Mouse (Mus musculus) heart, embryonic 10.5 days (tissue): ENCODE measurements around the gene Slc25a44. TPM values are rescaled to one million over a fixed set of nuclear protein-coding genes. Genes with fewer than 3 reads are reported as not detected.
A peak's percentile ranks its signal among the peaks of the same experiment; 100 is the strongest.

Experiments
- DNase-seq: peaks from one replicate; pipeline ENCODE4 v3.0.0-alpha.2; 2017; ENCODE audit warnings: low spot score
- H3K27ac ChIP-seq: fragments of 300-500 bp; sonication (generic); 2 replicates; pipeline ENCODE4 v1.5.1; 2016; ENCODE audit warnings: mild to moderate bottlenecking
- H3K27me3 ChIP-seq: fragments of 300-500 bp; sonication (generic); 2 replicates; pipeline ENCODE4 v1.6.1; 2016; ENCODE audit warnings: mild to moderate bottlenecking; ENCODE audit not compliant: poor library complexity, insufficient read depth, severe bottlenecking
- H3K36me3 ChIP-seq: fragments of 300-500 bp; sonication (generic); 2 replicates; pipeline ENCODE4 v1.6.1; 2016; ENCODE audit warnings: mild to moderate bottlenecking, moderate library complexity
- H3K4me1 ChIP-seq: fragments of 300-500 bp; sonication (generic); 2 replicates; pipeline ENCODE4 v1.6.1; 2016; ENCODE audit warnings: mild to moderate bottlenecking
- H3K4me3 ChIP-seq: fragments of 300-500 bp; sonication (generic); 2 replicates; pipeline ENCODE4 v1.5.1; 2016; ENCODE audit warnings: mild to moderate bottlenecking, moderate library complexity
- H3K9me3 ChIP-seq: fragments of 300-500 bp; sonication (generic); 2 replicates; pipeline ENCODE4 v1.6.1; 2016; ENCODE audit warnings: mild to moderate bottlenecking, moderate library complexity
- WGBS: fragments of 180-500 bp; shearing (Covaris S2); methylation state at CpG from one replicate; pipeline ENCODE4 v1.1.7; 2016; 5-methylcytosine and 5-hydroxymethylcytosine counted together
- polyA plus RNA-seq: library from polyadenylated mRNA; unstranded; fragments of >200 nt; fragmentation: Nextera tagmentation; extraction: Ambion mirVana; gene quantifications from 2 replicates; pipeline ENCODE4 v1.2.1, GENCODE M21; 2016

Slc25a44 gene
- polyA plus RNA-seq = 16.8 and 17.5 TPM in 2 replicates

DNA sequence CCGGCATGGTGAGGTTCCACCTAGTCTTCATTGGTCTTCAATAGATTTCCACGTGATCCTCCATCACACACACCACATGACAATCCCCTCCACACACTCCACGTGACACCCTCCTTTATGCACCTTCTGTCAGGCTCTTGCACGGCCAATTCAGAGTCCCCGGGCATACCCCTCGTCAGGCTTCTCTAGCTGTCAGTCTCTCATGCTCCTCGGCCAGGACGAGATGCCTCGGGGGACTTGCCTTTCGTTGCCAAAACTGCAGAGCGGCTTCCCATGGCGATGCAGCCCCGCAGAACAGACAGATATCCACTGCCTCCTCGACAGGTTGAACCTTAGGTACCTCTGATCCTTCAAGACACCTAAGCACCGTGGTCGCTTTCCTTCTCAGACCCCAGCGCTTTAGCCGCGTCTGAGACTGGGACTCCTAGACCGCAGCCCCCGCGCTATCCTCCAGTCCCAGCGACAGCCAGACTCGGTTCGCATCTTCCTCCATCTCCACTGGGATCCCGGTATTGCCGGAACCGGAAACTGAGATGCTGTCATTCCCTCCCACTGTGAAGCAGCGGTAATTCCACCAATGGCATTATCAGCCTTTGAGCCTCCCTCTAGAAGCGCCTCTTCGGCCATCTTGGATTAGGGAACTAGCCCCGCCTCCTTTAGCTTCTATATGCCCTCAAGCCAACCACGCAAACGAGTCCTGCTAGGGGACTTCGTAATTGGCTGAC lies at the start of gene Slc25a44:
Gene Slc25a44 (minus strand): TSS at position 535 of the 725 bp plus-strand sequence.
- WGBS = 2% methylated on average over 35 of the region's 35 CpGs
- Histone ChIP-seq H3K4me3 (peak within 1 kb of the TSS; percentile 91), H3K27ac (peak within 1 kb of the TSS; percentile 81), H3K4me1 (peaks cover 23% of the 10 kb centered on the region), H3K9me3 (no peaks in the 10 kb centered on the region), H3K27me3 (no peaks in the 10 kb centered on the region), H3K36me3 (peaks cover 19% of the 10 kb centered on the region)
- DNase-seq = peak; percentile 99

DNA sequence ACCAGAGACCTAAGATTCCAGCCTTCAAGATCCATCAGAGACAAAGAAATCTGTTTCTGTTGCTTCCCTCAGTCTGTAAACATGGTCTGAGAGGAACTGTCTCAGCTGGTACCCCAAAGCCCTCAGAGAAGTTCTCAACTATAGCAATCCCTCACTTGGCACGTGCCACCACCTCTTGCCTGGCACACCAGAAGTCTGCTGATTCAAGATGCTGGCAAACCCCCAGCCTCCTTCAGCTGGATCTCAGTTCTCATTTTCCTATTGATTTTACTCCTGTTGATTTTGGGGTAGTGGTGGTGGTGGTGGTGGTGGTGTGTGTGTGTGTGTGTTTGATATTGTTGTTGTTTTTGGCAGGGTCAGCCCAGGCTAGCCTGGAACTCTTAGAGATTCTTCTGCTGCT lies 48.6 kb upstream of the Slc25a44 start:
- H3K9me3 ChIP-seq = no peaks in the 10 kb centered on the region
- no peak overlapping the region for H3K4me3 ChIP-seq
- H3K4me1 ChIP-seq = 0 out of 2 replicates have a peak, but pooled peaks cover 5% of the 10 kb centered on the region
- WGBS = 88% methylated on average over 1 of the region's 1 CpGs
- H3K27ac ChIP-seq = no peak overlapping the region
- no peaks in the 10 kb centered on the region for H3K36me3 ChIP-seq
- no peak for DNase-seq
- H3K27me3 ChIP-seq = no peaks in the 10 kb centered on the region

DNA sequence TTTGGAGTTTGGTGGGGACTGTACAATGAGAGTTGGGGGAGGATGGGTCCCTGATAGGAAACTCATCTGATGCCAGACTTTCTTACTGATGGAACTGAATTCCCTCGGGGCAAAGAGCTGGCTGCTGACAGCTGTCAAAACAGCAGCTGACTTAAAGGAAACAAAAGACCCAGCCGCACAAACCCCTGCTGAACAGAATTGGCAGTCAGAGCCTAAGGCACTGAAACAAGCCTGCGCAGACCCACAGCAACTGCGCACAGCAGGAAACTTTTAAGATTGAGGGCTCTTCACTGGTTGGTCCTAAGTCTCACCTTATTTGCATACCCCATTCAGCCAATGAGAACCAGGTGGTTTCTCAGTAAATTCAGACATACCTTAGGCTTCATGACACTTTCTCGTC lies 48.1 kb upstream of the Slc25a44 start:
- H3K27ac ChIP-seq = no peak overlapping the region

DNA sequence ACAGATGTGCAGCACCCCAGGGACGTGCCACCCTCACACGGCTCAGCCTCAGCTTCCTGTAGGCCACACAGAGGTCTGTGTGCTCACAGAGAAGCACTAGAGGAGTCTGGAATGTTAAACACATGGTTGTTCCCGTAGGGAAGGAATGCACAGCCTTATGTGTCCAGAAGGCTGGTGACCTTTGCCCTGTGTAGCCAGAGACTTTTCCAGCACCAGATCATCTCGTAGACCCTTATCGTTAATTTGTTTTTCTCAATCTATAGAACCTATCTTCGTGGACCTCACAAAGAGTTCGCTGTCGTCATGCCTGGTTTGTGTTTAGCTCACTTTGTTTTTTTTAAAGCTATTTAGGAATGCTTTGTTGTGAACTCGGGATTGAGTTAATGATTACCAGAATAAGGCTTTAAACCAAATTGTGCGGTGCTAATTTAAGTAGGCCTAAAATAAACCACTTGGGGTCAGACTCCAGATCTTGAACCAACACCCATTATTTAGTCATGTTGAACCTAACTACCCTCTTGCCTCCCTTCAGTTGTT lies 46.1 kb upstream of the Slc25a44 start:
- Histone ChIP-seq H3K27me3 (0 out of 2 replicates have a peak, but pooled peaks cover 9% of the 10 kb centered on the region), H3K9me3 (no peaks in the 10 kb centered on the region), H3K4me3 (no peak overlapping the region), H3K27ac (0 out of 2 replicates have a peak overlapping the region, but pooled peaks have one; percentile 36), H3K4me1 (0 out of 2 replicates have a peak, but pooled peaks cover 4% of the 10 kb centered on the region), H3K36me3 (no peaks in the 10 kb centered on the region)
- 59% methylated on average over 10 of the region's 10 CpGs for WGBS
- DNase-seq = no peak

More for the DNA sequence above, 48.1 kb upstream of the Slc25a44 start:
- Histone ChIP-seq H3K36me3 (no peaks in the 10 kb centered on the region), H3K4me3 (no peak overlapping the region), H3K9me3 (no peaks in the 10 kb centered on the region), H3K27me3 (0 out of 2 replicates have a peak, but pooled peaks cover 4% of the 10 kb centered on the region), H3K4me1 (0 out of 2 replicates have a peak, but pooled peaks cover 5% of the 10 kb centered on the region)
- 38% methylated on average over 5 of the region's 5 CpGs for WGBS
- no peak for DNase-seq

DNA sequence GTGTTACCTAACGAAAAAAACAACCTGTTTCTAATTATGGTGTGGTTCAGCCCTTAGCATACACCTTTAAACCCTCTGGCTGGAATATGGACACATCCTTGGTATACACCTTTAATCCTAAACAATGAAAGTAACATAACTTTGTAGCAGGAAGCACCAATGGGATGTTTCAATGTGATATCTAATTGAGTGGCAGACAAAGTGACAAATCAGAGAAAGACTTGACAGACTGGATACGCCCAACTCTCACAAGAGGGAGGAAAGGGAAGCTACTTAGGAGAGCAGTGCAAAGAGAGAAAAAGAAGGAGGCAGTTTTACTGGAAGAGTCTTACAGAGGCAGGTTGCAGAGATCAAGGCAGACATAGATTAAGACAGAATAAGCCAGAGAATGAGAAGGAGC lies 44.5 kb upstream of the Slc25a44 start:
- Histone ChIP-seq H3K4me3 (no peak overlapping the region), H3K9me3 (no peaks in the 10 kb centered on the region), H3K27ac (no peak overlapping the region), H3K36me3 (no peaks in the 10 kb centered on the region), H3K4me1 (0 out of 2 replicates have a peak, but pooled peaks cover 4% of the 10 kb centered on the region), H3K27me3 (0 out of 2 replicates have a peak, but pooled peaks cover 9% of the 10 kb centered on the region)
- WGBS = 78% methylated on average over 2 of the region's 2 CpGs
- DNase-seq = no peak

DNA sequence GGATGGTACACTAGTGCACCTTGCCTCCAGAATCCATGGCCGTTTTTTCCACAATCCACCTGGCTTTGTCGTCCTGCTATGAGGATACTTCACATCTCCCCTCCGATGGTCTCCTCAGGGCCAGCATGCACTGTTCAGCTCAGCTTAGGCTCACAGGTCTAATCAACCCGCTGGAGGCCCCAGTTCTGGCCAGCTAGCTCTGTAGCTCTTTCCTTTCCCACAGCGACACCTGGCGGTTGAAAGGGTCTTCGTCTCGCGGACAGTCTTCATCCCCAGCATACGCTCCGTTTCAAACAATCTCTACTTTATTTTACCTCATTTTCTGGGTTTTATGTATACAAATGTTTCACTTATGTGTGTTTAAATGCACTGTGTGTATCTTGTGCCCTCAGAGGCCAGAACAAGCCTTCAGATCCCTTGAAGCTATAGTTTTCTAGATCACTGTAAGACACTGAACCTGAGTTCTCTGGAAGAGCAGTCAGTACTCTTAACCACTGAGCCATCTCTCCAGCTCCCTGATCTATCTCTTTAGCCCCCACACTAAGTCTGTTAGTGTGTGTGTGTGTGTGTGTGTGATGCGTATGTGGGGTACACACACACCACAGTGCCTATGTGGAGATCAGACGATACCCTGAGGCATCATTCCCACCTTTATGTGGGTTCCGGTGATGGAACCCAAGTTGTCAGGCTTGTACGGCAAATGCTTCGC lies 42.3 kb upstream of the Slc25a44 start:
- Histone ChIP-seq H3K27me3 (peaks cover 9% of the 10 kb centered on the region; the same call in 1 of the 2 replicates), H3K36me3 (no peaks in the 10 kb centered on the region), H3K27ac (no peak overlapping the region), H3K4me1 (0 out of 2 replicates have a peak, but pooled peaks cover 4% of the 10 kb centered on the region), H3K4me3 (no peak overlapping the region), H3K9me3 (no peaks in the 10 kb centered on the region)
- 28% methylated on average over 16 of the region's 16 CpGs for WGBS
- DNase-seq = peak; percentile 94

DNA sequence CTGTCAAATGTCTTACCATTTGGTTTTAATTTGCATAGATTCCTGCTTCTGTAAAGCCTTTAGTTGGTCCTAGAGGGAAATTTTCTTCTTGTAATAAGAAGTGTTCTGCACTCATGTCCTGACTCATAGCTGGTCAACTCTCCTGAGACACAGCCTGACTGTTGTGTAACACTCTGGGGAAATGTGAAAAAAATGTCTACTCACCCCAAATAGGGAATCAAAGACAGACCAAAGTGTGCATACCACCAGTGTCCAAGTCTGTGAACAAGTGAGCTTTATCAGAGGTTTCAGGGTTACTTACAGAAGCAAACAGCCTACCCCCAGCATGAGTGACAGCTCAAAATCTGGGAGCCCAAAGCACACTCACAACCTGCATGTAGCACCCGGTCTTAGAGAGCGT lies 40.2 kb upstream of the Slc25a44 start:
- no peaks in the 10 kb centered on the region for H3K36me3 ChIP-seq
- H3K27ac ChIP-seq = no peak overlapping the region
- H3K9me3 ChIP-seq = no peaks in the 10 kb centered on the region
- H3K4me3 ChIP-seq = no peak overlapping the region
- DNase-seq = no peak
- peaks cover 23% of the 10 kb centered on the region for H3K27me3 ChIP-seq
- WGBS = 76% methylated on average over 2 of the region's 2 CpGs
- peaks cover 6% of the 10 kb centered on the region; the same call in 1 of the 2 replicates for H3K4me1 ChIP-seq

DNA sequence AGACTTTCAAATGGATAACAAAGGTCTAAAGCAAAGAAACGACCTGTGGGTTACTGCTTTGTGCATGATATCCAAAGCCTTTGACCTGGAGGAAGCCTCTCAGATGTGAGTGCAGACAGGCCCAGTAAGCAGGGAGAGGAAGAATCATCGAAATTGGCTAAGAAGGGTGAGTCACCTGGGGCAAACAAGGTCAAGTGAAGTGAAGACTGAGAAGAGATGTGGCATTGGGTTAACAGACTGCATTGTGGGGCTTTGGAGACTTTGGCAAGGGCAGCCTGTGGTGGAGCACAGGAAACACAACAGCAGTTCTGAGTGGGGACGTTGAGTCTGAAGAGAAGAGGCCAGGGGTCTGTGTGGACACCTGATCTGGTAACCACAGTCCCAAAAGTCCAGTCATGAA lies 39.5 kb upstream of the Slc25a44 start:
- Histone ChIP-seq H3K9me3 (no peaks in the 10 kb centered on the region), H3K27ac (no peak overlapping the region), H3K4me1 (peaks cover 6% of the 10 kb centered on the region; the same call in 1 of the 2 replicates), H3K27me3 (peaks cover 30% of the 10 kb centered on the region), H3K4me3 (no peak overlapping the region), H3K36me3 (no peaks in the 10 kb centered on the region)
- WGBS = 51% methylated on average over 3 of the region's 3 CpGs
- no peak for DNase-seq

DNA sequence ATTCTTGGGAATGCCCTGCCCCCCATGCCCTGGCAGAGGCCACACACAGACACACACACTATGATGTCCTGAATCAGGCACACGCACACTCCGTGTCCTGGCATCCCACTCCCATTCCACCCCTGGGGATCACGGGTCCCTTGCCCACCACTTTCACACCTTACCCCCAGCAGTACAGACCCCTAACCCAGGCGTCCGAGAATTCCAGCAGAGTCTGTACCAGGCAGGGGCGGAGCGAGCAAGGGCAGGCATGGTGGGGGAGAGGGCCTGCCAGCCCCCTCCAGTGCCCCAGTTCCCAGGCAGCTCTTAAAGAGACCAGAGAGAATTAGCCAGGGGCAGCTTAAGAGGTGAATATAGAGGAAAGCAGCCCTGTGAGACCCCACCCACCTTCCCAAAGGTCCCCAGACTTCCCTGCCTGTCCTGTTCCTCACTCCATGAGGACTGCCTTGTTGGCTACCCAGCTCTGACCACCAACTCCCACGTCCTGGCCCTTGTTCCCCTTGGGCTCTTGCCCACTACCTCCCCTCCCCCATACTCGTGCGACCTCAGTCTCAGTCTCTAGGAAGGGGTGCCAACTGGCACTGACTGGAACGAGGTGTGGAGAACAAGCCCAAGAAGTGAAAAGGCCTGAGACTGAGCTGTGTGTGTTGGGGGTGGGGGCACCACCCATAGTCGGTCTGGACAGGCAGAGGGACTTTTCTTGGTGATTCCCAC lies 36.2 kb upstream of the Slc25a44 start, which contains the start of gene Sema4a:
Gene Sema4a (minus strand): TSS at position 200 of the 714 bp plus-strand sequence.
- H3K27ac ChIP-seq = no peak within 1 kb of the TSS; the same call in 1 of the 2 replicates

DNA sequence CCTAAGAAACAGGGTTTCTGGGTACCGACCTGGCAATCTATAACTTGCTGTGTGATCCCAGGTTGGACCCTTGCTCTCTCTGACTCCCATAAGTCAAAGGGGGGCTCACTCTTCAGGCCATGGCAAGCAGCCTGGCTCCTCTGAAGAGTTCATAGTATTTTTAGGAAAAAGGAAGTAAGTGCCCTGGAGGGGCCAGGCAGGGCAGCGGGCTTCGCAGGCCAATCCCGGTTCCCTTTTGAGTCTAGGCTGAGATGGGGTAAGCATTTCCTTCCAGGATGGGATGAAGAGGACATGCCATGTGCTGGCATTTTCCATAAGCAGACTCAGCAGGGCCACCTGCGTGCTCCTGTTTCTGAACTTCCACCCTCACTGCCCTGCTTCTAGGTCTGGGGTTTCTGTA lies 35.1 kb upstream of the Slc25a44 start:
- H3K4me3 ChIP-seq = no peak overlapping the region
- no peaks in the 10 kb centered on the region for H3K36me3 ChIP-seq
- H3K27me3 ChIP-seq = peaks cover 62% of the 10 kb centered on the region
- 70% methylated on average over 5 of the region's 5 CpGs for WGBS
- no peaks in the 10 kb centered on the region for H3K9me3 ChIP-seq
- peaks cover 35% of the 10 kb centered on the region for H3K4me1 ChIP-seq
- no peak overlapping the region for H3K27ac ChIP-seq
- DNase-seq = no peak

More for the DNA sequence above, 36.2 kb upstream of the Slc25a44 start, which contains the start of gene Sema4a:
- H3K9me3 ChIP-seq = no peaks in the 10 kb centered on the region
- DNase-seq = no peak
- H3K36me3 ChIP-seq = no peaks in the 10 kb centered on the region
- no peak within 1 kb of the TSS for H3K4me3 ChIP-seq
- 35% methylated on average over 12 of the region's 12 CpGs for WGBS
- H3K4me1 ChIP-seq = peaks cover 27% of the 10 kb centered on the region
- H3K27me3 ChIP-seq = peaks cover 52% of the 10 kb centered on the region

DNA sequence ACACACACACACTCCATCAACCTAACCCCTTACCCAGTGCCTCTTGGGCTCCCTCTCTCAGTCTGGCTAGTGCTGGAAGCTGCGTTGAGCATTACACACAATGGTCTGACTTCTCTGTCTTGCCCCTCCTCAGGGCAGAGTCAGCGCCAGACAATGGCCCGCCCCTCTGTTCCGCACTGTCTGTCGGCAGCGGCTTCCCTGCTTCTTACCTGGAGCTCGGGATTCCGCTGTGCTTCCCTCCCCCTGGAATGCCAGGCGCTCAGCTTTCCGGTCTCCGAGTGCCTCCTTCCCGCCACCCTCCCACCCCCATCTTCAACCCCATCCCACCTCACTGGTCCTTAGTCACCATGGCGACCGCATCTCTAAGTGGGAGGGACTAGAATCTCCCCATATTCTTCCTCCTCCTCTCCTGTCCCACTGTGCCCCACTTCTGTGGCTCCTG lies 33.9 kb upstream of the Slc25a44 start:
- WGBS = 3% methylated on average over 14 of the region's 14 CpGs
- peak overlapping the region; percentile 45 for H3K4me3 ChIP-seq

More for the DNA sequence above, 33.9 kb upstream of the Slc25a44 start:
- Histone ChIP-seq H3K4me1 (peaks cover 40% of the 10 kb centered on the region), H3K36me3 (no peaks in the 10 kb centered on the region), H3K27me3 (peaks cover 74% of the 10 kb centered on the region), H3K27ac (peak overlapping the region; percentile 22; the same call in 1 of the 2 replicates), H3K9me3 (no peaks in the 10 kb centered on the region)
- DNase-seq = no peak
